Mouse (Mus musculus): ENCODE measurements around the gene Polr2i. TPM values are rescaled to one million over a fixed set of nuclear protein-coding genes. Genes with fewer than 3 reads are reported as not detected.
A peak's percentile ranks its signal among the peaks of the same experiment; 100 is the strongest.

Polr2i gene
- polyA plus RNA-seq, 1 experiment from 2014 or later: 126 TPM

- ATAC-seq (replicated peaks; ENCODE audit: insufficient number of reproducible peaks, low FRiP score, low TSS enrichment): no peak
- no peaks in the 10 kb centered on the region for H3K27me3 ChIP-seq (ENCODE audit: control insufficient read depth, insufficient read depth, low read length)
- H3K4me3 ChIP-seq (ENCODE audit: low read depth, low read length): no peak overlapping the region
- no peaks in the 10 kb centered on the region for H3K9me3 ChIP-seq (replicated peaks; ENCODE audit: control insufficient read depth, low read length)
- no peak overlapping the region for H3K4me2 ChIP-seq
- WGBS (ENCODE audit: insufficient replicate concordance): 95% methylated on average over 5 of the region's 5 CpGs
- H3K9ac ChIP-seq (ENCODE audit: low read depth, low read length): no peak overlapping the region
- H3K27ac ChIP-seq (ENCODE audit: low read depth, low read length): no peak overlapping the region
- H3K4me1 ChIP-seq (ENCODE audit: control insufficient read depth, insufficient read depth, low read length): peaks cover 4% of the 10 kb centered on the region; the same call in 1 of the 2 replicates
- H3K36me3 ChIP-seq (ENCODE audit: control insufficient read depth, insufficient read depth, low read length): no peaks in the 10 kb centered on the region; the same call in none of the 2 replicates
These were observed 33.8 kb downstream of the Polr2i start for GRCm38 (mm10) chr7:30265531-30265930.

GRCm38 (mm10) chr7:30265935-30266334, 34.2 kb downstream of the Polr2i start:
- Histone ChIP-seq H3K36me3 (ENCODE audit: control insufficient read depth, insufficient read depth, low read length) (peaks cover 2% of the 10 kb centered on the region), H3K9ac (ENCODE audit: low read depth, low read length) (no peak overlapping the region), H3K27ac (ENCODE audit: low read depth, low read length) (no peak overlapping the region), H3K4me2 (no peak overlapping the region), H3K9me3 (replicated peaks; ENCODE audit: control insufficient read depth, low read length) (no peaks in the 10 kb centered on the region), H3K4me3 (ENCODE audit: low read depth, low read length) (no peak overlapping the region), H3K4me1 (ENCODE audit: control insufficient read depth, insufficient read depth, low read length) (peaks cover 4% of the 10 kb centered on the region; the same call in 1 of the 2 replicates), H3K27me3 (ENCODE audit: control insufficient read depth, insufficient read depth, low read length) (no peaks in the 10 kb centered on the region)
- 89% methylated on average over 7 of the region's 7 CpGs for WGBS (ENCODE audit: insufficient replicate concordance)
- no peak for ATAC-seq (replicated peaks; ENCODE audit: insufficient number of reproducible peaks, low FRiP score, low TSS enrichment)

DNA sequence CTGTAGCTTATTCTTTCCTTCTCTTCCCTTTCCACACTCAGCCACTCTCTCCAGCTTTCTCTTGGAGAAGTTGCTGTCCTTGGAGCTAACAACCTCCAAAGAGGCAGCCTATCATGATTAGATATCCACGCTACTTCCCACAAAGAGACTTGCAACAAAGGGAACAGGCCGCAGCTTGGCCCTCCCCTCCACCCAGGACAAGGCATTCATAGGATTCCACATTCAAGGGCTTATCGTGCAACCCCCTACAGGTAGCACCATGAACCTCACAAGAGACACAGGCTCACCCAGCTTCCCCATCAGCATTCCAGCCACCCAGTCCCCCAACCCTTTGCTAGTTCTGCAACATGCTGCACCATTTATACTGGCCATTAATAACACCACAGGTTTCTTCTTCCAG, 35.0 kb downstream of the Polr2i start:
- Histone ChIP-seq H3K9ac (ENCODE audit: low read depth, low read length) (no peak overlapping the region), H3K4me3 (ENCODE audit: low read depth, low read length) (no peak overlapping the region), H3K27ac (ENCODE audit: low read depth, low read length) (peak overlapping the region; percentile 24; the same call in 1 of the 2 replicates), H3K27me3 (ENCODE audit: control insufficient read depth, insufficient read depth, low read length) (no peaks in the 10 kb centered on the region), H3K36me3 (ENCODE audit: control insufficient read depth, insufficient read depth, low read length) (peaks cover 7% of the 10 kb centered on the region), H3K9me3 (replicated peaks; ENCODE audit: control insufficient read depth, low read length) (no peaks in the 10 kb centered on the region), H3K4me1 (ENCODE audit: control insufficient read depth, insufficient read depth, low read length) (peaks cover 4% of the 10 kb centered on the region; the same call in 1 of the 2 replicates), H3K4me2 (no peak overlapping the region)
- 45% methylated on average over 3 of the region's 3 CpGs for WGBS (ENCODE audit: insufficient replicate concordance)
- no peak for ATAC-seq (replicated peaks; ENCODE audit: insufficient number of reproducible peaks, low FRiP score, low TSS enrichment)

DNA sequence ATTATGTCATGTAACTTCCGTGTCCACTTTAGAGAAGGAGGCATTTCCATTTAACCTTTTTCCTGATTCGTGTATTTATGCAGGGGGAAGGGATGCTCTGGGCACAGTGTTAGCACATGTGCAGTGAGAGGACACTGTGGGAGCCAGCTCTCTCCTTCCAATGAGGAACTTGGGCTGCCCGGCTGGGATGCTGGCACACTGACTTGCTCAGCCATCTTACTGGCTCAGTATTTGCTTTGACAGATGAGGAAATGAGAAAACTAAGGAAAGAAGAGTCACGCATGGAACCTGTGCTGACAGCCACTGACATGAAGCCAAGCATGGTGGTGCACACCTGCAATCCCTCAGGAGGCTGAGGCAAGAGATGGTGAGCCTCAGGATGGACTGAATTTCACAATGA, 37.9 kb downstream of the Polr2i start:
- no peak overlapping the region for H3K27ac ChIP-seq (ENCODE audit: low read depth, low read length)
- no peak overlapping the region for H3K4me3 ChIP-seq (ENCODE audit: low read depth, low read length)
- no peak for ATAC-seq (replicated peaks; ENCODE audit: insufficient number of reproducible peaks, low FRiP score, low TSS enrichment)
- no peak overlapping the region for H3K4me2 ChIP-seq
- peaks cover 7% of the 10 kb centered on the region for H3K36me3 ChIP-seq (ENCODE audit: control insufficient read depth, insufficient read depth, low read length)
- H3K9me3 ChIP-seq (replicated peaks; ENCODE audit: control insufficient read depth, low read length): no peaks in the 10 kb centered on the region
- WGBS (ENCODE audit: insufficient replicate concordance): 80% methylated on average over 4 of the region's 4 CpGs
- H3K9ac ChIP-seq (ENCODE audit: low read depth, low read length): no peak overlapping the region
- peaks cover 7% of the 10 kb centered on the region for H3K4me1 ChIP-seq (ENCODE audit: control insufficient read depth, insufficient read depth, low read length)
- no peaks in the 10 kb centered on the region for H3K27me3 ChIP-seq (ENCODE audit: control insufficient read depth, insufficient read depth, low read length)

- Histone ChIP-seq H3K27me3 (ENCODE audit: control insufficient read depth, insufficient read depth, low read length) (no peaks in the 10 kb centered on the region), H3K4me2 (no peak overlapping the region), H3K27ac (ENCODE audit: low read depth, low read length) (no peak overlapping the region), H3K9me3 (replicated peaks; ENCODE audit: control insufficient read depth, low read length) (no peaks in the 10 kb centered on the region), H3K4me1 (ENCODE audit: control insufficient read depth, insufficient read depth, low read length) (peaks cover 12% of the 10 kb centered on the region), H3K36me3 (ENCODE audit: control insufficient read depth, insufficient read depth, low read length) (peaks cover 7% of the 10 kb centered on the region; the same call in 1 of the 2 replicates), H3K4me3 (ENCODE audit: low read depth, low read length) (no peak overlapping the region), H3K9ac (ENCODE audit: low read depth, low read length) (no peak overlapping the region)
- 72% methylated on average over 6 of the region's 6 CpGs for WGBS (ENCODE audit: insufficient replicate concordance)
- no peak for ATAC-seq (replicated peaks; ENCODE audit: insufficient number of reproducible peaks, low FRiP score, low TSS enrichment)
These were observed 42.6 kb downstream of the Polr2i start for GRCm38 (mm10) chr7:30274383-30274782.

DNA sequence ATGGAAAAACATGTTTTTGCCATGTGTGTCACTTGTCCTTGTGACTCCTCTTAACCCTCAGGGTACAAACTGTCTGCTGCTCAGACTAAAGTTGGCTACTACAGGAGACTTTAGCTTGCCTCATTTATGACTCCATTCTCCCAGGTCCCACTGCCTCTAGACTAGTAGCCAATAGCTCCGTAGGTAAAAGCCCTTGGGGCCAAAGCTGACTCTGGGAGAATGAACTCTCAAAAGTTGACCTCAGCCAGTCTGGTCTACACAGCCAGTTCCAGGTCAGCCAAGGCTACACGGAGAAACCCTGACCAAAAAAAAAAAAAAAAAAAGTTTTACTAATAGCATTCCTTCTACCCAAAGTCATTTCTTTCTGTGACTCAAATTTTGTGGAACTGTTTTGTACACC, 47.2 kb downstream of the Polr2i start:
- WGBS (ENCODE audit: insufficient replicate concordance): 67% methylated on average over 2 of the region's 2 CpGs
- H3K27ac ChIP-seq (ENCODE audit: low read depth, low read length): no peak overlapping the region
- no peaks in the 10 kb centered on the region for H3K36me3 ChIP-seq (ENCODE audit: control insufficient read depth, insufficient read depth, low read length)
- H3K4me1 ChIP-seq (ENCODE audit: control insufficient read depth, insufficient read depth, low read length): peaks cover 13% of the 10 kb centered on the region
- H3K4me2 ChIP-seq: peak overlapping the region; percentile 79
- no peak overlapping the region for H3K9ac ChIP-seq (ENCODE audit: low read depth, low read length)
- no peak for ATAC-seq (replicated peaks; ENCODE audit: insufficient number of reproducible peaks, low FRiP score, low TSS enrichment)
- H3K4me3 ChIP-seq (ENCODE audit: low read depth, low read length): peak overlapping the region; percentile 87
- H3K9me3 ChIP-seq (replicated peaks; ENCODE audit: control insufficient read depth, low read length): no peaks in the 10 kb centered on the region
- H3K27me3 ChIP-seq (ENCODE audit: control insufficient read depth, insufficient read depth, low read length): no peaks in the 10 kb centered on the region

DNA sequence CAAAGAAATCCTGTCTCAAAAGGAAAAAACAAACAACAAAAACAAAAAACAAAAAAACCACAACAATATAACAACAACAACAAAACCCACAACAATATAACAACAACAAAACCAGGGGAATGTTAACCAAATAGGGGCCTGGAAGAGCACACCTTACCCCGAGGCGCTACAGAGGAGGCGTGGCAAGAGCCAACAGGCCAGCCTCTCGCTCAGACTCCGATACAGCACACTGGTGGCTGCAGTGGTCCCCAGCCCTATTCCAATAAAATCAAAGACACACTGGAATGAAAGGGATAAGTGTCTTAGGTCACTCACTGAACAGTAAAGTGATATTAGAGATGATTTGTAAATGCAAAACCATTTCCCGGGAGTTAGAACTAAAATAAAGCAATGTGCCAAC, 47.8 kb downstream of the Polr2i start:
- peak overlapping the region; percentile 87 for H3K4me3 ChIP-seq (ENCODE audit: low read depth, low read length)
- peak overlapping the region; percentile 79 for H3K4me2 ChIP-seq
- peaks cover 11% of the 10 kb centered on the region for H3K4me1 ChIP-seq (ENCODE audit: control insufficient read depth, insufficient read depth, low read length)
- H3K27me3 ChIP-seq (ENCODE audit: control insufficient read depth, insufficient read depth, low read length): no peaks in the 10 kb centered on the region
- no peaks in the 10 kb centered on the region for H3K9me3 ChIP-seq (replicated peaks; ENCODE audit: control insufficient read depth, low read length)
- H3K9ac ChIP-seq (ENCODE audit: low read depth, low read length): peak overlapping the region; percentile 76
- H3K27ac ChIP-seq (ENCODE audit: low read depth, low read length): peak overlapping the region; percentile 95
- no peak for ATAC-seq (replicated peaks; ENCODE audit: insufficient number of reproducible peaks, low FRiP score, low TSS enrichment)
- no peaks in the 10 kb centered on the region for H3K36me3 ChIP-seq (ENCODE audit: control insufficient read depth, insufficient read depth, low read length)
- 0% methylated on average over 6 of the region's 6 CpGs for WGBS (ENCODE audit: insufficient replicate concordance)

GRCm38 (mm10) chr7:30279951-30280669, 48.4 kb downstream of the Polr2i start, which contains the start of the genes Thap8 and Wdr62:
TSS of gene Thap8 (plus strand) at chr7:30280094.
TSS of gene Wdr62 (minus strand) at chr7:30280419.
- Histone ChIP-seq H3K36me3 (ENCODE audit: control insufficient read depth, insufficient read depth, low read length) (no peaks in the 10 kb centered on the region), H3K9me3 (replicated peaks; ENCODE audit: control insufficient read depth, low read length) (no peaks in the 10 kb centered on the region), H3K27me3 (ENCODE audit: control insufficient read depth, insufficient read depth, low read length) (no peaks in the 10 kb centered on the region; the same call in 1 of the 2 replicates), H3K4me3 (ENCODE audit: low read depth, low read length) (peak within 1 kb of the TSS; percentile 87), H3K4me2 (peak within 1 kb of the TSS; percentile 79), H3K9ac (ENCODE audit: low read depth, low read length) (peak within 1 kb of the TSS; percentile 76), H3K27ac (ENCODE audit: low read depth, low read length) (peak within 1 kb of the TSS; percentile 95), H3K4me1 (ENCODE audit: control insufficient read depth, insufficient read depth, low read length) (peaks cover 6% of the 10 kb centered on the region)
- ATAC-seq (replicated peaks; ENCODE audit: insufficient number of reproducible peaks, low FRiP score, low TSS enrichment): peak; percentile 95
- WGBS (ENCODE audit: insufficient replicate concordance): under 1% methylated on average over 49 of the region's 49 CpGs
